Mouse (Mus musculus): ENCODE data around the gene Ppfia3.

Ppfia3 gene

GRCm38 (mm10) chr7:45343543-45343942 lies 23.3 kb downstream of the Ppfia3 start:
- DNase-seq (ENCODE audit: low read depth): no peak

DNA sequence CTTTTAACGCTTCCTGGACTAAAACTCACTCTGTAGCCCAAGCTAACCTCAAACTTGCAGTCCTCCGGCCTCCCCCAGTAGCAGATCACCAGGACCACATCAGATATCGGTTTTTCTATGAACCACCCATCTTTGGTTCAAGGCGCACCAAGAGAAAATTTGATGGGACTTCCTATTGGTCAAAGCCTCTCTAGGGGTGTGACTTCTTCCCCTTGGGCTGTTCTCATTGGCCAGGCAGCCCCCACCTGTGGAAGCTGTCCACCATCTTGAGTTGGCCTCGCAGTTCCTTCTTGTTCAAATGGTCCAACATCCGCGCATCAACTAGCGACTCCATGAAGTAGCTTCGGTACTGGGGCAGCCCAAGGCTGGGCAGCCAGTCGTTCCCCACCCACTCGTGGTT lies 24.7 kb downstream of the Ppfia3 start:
- no peak for DNase-seq (ENCODE audit: low read depth)

- peak; percentile 95 for DNase-seq (ENCODE audit: low read depth)
Observed at GRCm38 (mm10) chr7:45341303-45341702, 25.5 kb downstream of the Ppfia3 start.

DNA sequence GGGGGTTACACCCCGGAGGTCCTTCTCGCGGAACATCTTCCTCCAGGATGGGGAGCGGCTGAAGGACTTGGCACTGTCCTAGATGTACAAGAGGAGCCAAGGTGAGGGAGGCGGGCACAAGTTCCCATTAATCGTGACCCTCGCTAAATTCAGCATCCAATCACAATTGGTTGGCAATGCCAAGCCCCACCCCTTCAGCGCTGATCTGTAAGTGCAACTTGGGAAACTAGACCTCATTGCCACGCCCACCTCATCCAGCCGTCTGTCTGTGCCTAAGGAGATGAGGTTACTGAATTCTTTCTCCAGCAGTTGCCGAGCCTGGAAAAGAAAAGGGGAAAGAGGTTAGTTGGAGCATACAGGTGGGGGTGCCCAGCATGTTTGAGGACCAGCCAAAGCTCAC lies 26.1 kb downstream of the Ppfia3 start:
- DNase-seq (ENCODE audit: low read depth): no peak

DNA sequence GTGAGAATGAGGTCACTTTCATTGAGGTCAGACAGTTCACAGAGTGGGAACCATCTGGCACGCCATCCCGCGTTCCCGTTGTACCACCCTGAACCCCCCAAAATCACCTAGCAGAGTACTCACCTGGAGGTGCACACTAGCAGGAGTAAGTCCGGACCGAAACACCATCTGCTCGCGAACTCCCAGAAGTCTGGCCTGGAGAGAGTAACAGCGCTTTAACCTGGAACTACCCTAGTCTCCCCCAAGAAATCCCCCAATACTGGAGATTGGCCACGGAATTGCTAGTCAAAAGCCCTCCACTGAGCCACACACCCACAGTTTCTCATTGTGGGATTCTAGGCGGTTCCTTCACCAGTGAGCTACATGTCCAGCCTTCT lies 26.8 kb downstream of the Ppfia3 start:
- DNase-seq (ENCODE audit: low read depth): no peak

DNA sequence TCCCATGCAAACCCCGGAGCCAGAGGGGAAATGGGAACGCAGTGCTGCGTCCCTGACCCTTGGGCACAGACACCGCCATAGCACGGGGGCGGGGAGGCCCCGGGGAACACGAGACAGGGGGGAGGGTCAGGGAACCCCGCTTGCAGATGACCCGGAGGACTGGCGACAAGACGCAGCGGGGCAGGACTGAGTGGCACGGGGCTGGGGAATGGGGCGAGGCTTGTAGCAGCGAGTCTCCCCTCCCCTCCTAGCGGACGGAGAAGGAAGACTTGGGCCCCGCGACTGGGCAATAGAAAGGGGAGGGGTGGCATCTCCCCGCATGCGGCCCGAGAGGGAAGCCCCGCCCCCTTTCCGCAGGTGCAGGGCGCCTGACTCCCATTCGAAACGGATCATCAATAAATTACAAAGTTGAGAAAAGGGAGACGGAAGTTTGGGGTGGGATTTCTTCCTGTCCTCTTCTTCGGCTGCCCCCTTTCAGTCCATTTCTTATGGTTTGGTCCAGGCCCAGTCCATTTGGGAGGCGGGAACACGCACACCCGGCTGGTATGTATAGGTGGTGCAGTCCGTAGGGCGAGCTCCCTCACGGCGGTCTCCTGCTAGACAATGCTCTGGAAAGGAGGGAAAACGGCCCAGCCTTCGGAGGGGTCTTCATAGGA lies 27.3 kb downstream of the Ppfia3 start:
- no peak for DNase-seq (ENCODE audit: low read depth)

DNA sequence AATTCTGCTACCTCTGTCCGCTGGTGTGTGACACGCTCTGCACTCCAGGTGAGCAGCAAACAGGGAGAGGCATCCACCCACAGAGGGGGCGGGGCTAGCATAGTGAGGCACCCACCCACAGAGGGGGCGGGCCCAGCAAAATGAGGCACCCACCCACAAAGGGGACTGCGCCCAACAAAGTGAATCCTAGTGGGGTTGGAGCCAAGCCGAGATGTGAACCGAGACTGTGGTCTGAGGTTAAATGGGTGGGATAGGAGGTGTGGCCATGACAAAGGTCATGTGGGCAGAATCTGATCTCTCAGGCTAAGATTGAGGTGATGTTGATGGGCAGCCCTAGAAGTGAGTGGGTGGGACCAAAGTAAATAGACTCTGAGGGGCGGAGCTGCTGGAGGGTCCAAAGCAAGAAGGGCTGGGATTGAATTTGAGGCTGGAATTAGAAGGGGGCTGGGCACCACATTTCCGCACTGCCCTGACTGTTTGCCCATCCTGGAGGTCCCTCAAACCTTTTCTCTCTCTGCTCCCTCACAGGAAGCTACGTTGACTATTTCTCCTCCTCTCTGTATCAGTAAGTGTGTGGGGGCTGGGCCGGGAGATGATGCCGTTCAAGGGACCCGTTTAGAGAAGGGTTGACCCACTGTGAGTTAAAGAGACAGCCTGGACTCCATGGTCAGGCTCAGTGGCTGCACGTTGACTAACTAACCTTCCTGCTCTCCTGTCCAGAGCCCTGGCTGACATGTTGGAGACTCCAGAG lies 28.5 kb downstream of the Ppfia3 start:
- DNase-seq (ENCODE audit: low read depth): no peak

GRCm38 (mm10) chr7:45337469-45337868 lies 29.4 kb downstream of the Ppfia3 start:
- no peak for DNase-seq (ENCODE audit: low read depth)

GRCm38 (mm10) chr7:45336319-45336718 lies 30.5 kb downstream of the Ppfia3 start:
- no peak for DNase-seq (ENCODE audit: low read depth)

DNA sequence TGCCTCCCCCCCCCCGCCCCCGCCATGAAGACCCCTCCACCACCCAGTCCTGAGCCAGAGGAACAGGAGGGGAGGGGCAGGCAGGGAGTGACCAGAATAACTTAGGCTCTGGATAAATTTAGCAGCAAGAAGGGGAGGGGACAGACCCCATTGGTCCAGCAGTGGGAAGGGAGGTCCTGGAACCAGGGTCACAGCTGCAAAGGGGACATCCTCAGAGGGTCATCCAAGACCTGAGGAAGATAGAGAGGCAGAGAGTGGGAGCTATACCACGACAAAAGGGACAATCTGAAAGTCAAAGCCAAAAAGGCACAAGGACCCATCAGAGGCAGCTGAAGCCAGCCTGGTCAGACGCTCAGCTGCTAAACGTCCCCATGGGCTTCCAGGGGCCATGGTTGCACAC lies 31.8 kb downstream of the Ppfia3 start, which contains the start of gene Hrc:
TSS of gene Hrc (plus strand) at position 235 of the 400 bp plus-strand sequence.
- no peak for DNase-seq (ENCODE audit: low read depth)

DNA sequence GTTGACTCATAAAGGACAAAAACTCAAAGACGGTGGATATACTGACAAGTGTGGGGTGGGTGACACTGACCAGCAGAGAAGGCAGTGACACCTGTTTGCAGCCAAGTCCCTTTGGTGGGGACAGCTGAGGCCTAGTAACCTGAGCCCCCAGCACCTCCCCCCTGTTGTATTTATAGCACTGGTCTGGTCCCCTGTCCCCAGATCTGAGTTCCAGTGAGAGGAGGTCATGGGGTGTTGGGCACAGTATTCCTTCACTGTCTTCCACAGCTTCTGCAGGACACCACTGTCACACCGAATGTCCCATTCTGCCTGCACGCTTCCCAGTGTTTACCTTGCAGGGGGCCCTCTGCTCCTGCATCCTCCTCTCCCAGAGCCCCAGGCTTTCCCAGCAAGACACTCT lies 32.2 kb downstream of the Ppfia3 start:
- no peak for DNase-seq (ENCODE audit: low read depth)

DNA sequence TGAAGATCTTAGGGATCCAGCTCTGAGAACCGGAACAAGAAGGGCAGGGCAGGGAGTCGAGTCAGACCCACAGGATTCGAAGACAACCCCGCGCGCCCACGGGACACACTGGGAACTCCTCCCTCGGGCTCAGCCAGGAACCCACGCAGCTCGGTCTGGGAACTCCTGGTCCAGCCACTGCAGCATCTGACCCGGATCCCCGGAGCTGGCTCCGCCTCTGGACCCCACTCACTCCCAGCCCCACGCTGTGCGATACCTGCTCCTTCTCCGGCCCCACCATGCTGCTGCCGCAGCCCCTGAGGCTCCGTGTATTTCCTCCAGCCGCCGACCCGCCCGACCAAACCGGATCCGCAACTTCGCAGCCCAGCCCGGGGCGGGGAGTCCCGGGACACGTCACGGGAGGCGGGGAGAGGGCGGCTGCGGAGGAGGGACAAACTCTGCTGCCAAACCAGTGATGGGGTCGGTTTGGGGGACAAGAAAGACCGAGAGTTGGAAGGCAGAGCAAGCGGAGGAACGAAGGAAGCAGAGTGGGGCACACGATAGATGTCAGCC lies 33.3 kb downstream of the Ppfia3 start, which contains the start of gene Trpm4:
TSS of gene Trpm4 (minus strand) at position 350 of the 552 bp plus-strand sequence.
- no peak for DNase-seq (ENCODE audit: low read depth)

GRCm38 (mm10) chr7:45332685-45333425 lies 34.0 kb downstream of the Ppfia3 start:
- DNase-seq (ENCODE audit: low read depth): no peak

DNA sequence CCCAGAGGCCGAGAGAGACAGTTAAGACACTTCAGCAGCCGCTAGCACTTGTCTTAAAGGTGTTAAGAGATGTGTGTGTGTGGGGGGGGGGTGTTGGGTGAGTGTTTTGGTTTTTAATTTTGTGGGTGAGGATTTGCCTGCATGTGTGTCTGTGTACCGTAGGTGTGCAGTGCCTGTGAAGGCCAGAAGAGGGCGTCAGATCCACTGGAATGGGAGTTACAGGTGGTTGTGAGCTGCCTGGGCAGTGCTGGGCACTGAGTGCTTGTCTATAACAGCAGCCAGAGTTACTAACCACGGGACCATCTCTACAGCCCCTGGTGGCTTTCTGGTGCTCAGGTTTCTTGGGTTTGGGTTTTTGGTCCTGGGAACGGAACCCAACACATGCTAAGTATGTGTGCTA lies 35.3 kb downstream of the Ppfia3 start:
- no peak for DNase-seq (ENCODE audit: low read depth)

DNA sequence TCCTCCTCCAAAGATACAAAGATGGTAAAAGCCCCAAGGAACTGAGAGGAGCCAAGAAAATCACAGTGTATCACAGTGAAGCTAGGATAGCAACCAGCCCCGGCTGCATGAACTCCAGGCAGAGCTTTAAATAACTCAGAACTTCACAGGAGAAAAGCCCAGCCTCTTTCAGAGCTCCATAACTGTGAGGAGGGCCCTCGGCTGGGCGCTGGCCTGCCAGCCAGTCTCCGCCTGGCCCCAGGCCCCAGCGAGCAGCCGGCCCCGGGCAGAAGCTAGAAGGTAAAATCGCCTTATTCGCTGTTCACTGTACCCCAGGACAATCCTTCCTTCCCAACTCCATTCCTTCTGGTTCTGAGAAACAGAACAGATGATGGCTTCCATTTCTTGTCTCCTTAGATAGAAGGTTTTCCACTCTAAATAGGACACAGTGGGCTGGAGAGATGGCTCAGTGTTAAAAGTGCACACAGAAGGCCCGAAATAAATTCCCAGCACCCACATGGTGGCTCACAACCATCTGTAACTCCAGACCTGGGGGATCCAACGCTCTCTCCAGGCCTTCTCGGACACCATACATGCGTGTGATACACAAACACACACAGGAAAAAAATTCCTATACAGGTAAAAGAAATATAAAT lies 37.9 kb downstream of the Ppfia3 start:
- no peak for DNase-seq (ENCODE audit: low read depth)

DNA sequence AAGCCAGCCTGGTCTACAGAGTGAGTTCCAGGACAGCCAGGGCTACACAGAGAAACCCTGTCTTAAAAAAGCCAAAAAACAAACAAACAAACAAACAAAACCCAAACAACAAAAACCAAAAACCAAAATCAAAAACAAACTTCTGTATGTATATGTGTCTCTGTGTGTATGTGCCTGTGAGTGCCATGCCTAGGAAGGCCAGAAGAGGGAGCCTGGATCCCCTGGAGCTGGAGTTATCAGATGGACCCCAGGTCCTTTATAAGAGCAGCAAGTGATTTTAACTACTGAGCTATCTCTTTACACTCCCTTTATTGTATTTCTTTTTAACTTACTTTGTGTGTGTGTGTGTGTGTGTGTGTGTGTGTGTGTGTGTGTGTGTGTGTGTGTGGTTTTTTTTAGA lies 41.0 kb downstream of the Ppfia3 start:
- no peak for DNase-seq (ENCODE audit: low read depth)

DNA sequence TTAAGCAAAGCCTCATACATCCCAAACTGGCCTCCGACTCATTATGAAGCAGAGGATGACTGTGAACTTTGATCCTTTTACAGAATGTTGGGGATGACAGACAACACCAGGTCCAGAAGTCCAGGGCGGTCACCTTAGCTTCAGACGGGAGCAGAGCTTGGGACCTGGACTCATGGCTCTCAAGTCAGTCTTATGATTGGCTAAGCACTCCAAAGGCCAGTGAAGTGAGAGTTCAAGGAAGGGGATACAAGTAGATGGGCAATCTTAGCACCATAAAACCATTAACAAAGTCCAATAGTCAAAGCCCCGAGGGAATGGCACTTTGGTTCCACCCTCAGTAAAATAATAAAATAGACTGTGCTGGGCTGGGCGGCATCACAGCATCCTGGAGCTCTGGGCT lies 43.8 kb downstream of the Ppfia3 start:
- no peak for DNase-seq (ENCODE audit: low read depth)

DNA sequence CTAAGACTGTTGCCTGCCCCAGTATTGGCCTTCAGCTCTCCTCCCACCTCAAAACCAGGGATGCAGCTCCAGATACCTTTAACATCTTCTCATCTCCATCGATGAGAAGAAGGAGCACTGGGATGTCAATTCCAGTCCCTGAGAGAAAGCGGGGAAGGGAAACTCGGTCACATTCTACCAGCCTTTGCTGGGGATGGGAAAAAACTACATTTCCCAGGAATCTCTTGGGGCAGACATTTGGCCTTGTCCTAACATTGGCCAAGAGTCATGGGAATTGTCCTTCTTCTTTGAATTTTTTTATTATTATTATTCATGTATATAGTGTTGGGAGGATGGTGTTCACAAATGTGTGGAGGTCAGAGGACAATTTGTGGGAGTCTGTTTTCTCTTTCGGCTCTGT lies 44.6 kb downstream of the Ppfia3 start:
- DNase-seq (ENCODE audit: low read depth): no peak

DNA sequence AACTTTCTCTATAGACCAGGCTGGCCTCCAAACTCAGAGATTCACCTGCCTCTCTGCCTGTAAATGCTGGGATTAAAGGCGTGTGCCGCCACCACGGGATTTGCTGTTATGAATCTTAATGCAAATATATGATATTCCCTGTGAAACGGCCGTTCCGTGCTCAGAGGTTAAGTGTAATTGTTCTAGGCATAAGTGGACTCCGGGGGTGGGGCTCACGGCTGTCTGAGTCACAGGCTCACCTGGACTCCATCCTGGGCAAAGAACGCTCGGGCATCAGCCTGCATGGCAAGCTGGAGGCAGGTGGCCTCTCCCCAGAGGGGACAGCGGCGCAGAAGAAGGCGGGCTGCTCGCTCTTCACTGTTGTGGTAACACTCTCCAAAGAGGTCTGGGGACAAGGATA lies 50.3 kb downstream of the Ppfia3 start:
- no peak for DNase-seq (ENCODE audit: low read depth)

DNA sequence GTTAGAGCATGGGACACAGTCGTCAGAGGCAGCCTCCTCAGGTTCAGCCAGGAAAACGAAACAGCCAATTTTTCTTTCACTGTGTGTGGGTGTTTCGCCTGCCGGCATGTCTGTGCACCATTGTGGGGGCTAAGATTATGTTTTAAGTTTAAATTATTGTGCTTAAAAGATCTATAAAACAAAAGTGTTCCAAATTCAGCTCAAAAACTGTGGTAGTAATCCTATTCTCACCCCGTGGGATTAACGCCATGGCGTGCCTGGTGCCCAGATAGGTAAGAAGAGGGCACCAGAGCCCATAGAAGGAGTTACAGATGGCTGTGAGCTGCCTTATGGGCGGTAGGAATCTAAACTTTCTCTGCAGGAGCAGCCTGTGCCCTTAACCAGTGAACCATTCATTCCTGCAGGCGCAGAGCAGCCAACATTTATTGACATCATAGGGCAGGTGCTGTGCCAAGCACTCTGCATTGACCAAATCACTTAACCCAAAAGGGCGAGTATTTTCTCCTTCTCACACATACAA lies 51.6 kb downstream of the Ppfia3 start:
- DNase-seq (ENCODE audit: low read depth): no peak

GRCm38 (mm10) chr7:45313495-45313894 lies 53.3 kb downstream of the Ppfia3 start:
- no peak for DNase-seq (ENCODE audit: low read depth)
